Mouse (Mus musculus) lung, postnatal 0 days (tissue): ENCODE results near the gene Rps27rt. TPM values are rescaled to one million over a fixed set of nuclear protein-coding genes. Genes with fewer than 3 reads are reported as not detected.
"Not testable (repeated sequence)": the region's sequence is repeated elsewhere in the genome, so short reads cannot be mapped to it uniquely, and the experiment has no call there.

Experiments
- ATAC-seq: fragments of 200-750 bp; cut with Nextera tagmentation; 2 replicates; pipeline ENCODE4 v1.8.0; 2017; ENCODE audit warnings: moderate library complexity
- DNase-seq: peaks from one replicate; pipeline ENCODE4 v3.0.0-alpha.2; 2016; ENCODE audit warnings: low spot score
- H3K27ac ChIP-seq: fragments of 300-500 bp; sonication (generic); 2 replicates; pipeline ENCODE4 v1.5.1; 2014; ENCODE audit warnings: antibody characterized with exemption, mild to moderate bottlenecking, low read length, mixed read lengths
- H3K27me3 ChIP-seq: fragments of 300-500 bp; sonication (generic); replicated peaks from 2 replicates; pipeline ENCODE4 v1.6.1; 2014; ENCODE audit warnings: low read length, mixed read lengths; ENCODE audit not compliant: insufficient read depth
- H3K36me3 ChIP-seq: fragments of 300-500 bp; sonication (generic); 2 replicates; pipeline ENCODE4 v1.6.1; 2014; ENCODE audit warnings: low read length, mixed read lengths; ENCODE audit not compliant: insufficient read depth
- H3K4me1 ChIP-seq: fragments of 300-500 bp; sonication (generic); 2 replicates; pipeline ENCODE4 v1.6.1; 2014; ENCODE audit warnings: antibody characterized with exemption, low read depth, low read length, mixed read lengths; ENCODE audit not compliant: insufficient read depth
- H3K4me2 ChIP-seq: fragments of 300-500 bp; sonication (generic); replicated peaks from 2 replicates; pipeline ENCODE4 v1.6.1; 2014; ENCODE audit warnings: low read depth, mild to moderate bottlenecking, low read length, moderate library complexity, mixed read lengths
- H3K4me3 ChIP-seq: fragments of 300-500 bp; sonication (generic); 2 replicates; pipeline ENCODE4 v1.5.1; 2014; ENCODE audit warnings: low read depth, low read length
- H3K9ac ChIP-seq: fragments of 300-500 bp; sonication (generic); replicated peaks from 2 replicates; pipeline ENCODE4 v1.6.1; 2014; ENCODE audit warnings: low read depth, mild to moderate bottlenecking
- H3K9me3 ChIP-seq: fragments of 300-500 bp; sonication (generic); 2 replicates; pipeline ENCODE4 v1.6.1; 2016; ENCODE audit warnings: low read length, mixed read lengths
- CTCF ChIP-seq: IDR thresholded peaks from 2 replicates; pipeline ENCODE4 v1.5.1; 2016; ENCODE audit warnings: antibody characterized with exemption, mild to moderate bottlenecking
- EP300 ChIP-seq: IDR thresholded peaks from 2 replicates; pipeline ENCODE4 v1.6.1; 2016; ENCODE audit warnings: antibody characterized with exemption, mild to moderate bottlenecking, control low read depth
- WGBS: fragments of 180-500 bp; shearing (Covaris S2); extraction: QIAGEN DNeasy Blood & Tissue Kit; methylation state at CpG from one replicate; pipeline ENCODE4 v1.1.7; 2014; 5-methylcytosine and 5-hydroxymethylcytosine counted together
- polyA plus RNA-seq: library from polyadenylated mRNA; unstranded; fragments of >200 nt; fragmentation: Nextera tagmentation; extraction: Ambion mirVana; gene quantifications from 2 replicates; pipeline ENCODE4 v1.2.1, GENCODE M21; 2015

Gene Rps27rt
- 620 and 625 TPM in 2 replicates for polyA plus RNA-seq

DNA sequence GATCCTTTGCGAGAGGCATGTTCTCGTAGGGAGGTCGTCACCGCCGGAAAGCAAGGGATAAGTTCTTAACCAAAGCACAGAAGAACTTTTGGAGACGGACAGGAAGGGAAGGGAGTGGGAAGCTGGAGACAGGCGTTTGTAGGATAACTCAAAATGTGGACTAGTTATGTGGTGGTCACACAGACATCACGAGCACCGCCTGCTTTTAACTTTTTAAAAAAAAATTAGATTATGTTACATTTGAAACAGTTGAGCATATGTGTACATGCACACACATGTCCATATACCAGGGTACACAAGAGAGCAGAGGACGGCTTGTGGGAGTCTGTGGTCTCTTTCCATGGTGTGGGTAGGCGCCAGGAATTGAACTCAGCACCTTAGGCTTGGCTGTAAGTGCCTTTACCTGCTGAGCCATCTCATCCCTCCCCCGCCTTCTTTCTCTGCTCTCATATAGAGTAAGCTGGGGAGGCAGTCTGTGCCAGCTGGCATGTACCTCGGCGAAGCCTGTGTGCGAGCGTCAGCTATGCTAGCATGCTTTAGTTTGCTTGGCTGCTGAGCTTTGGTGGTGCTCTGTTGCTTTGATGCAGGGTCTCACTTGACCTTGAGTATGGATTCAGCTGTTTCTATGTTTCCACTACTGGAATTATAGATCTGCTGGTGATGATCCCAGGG lies at the start of gene Rps27rt:
Gene Rps27rt (minus strand): TSS at position 51 of the 672 bp plus-strand sequence.
- WGBS: 88% methylated on average over 16 of the region's 16 CpGs
- H3K4me3 ChIP-seq: no peak within 1 kb of the TSS
- no peak for DNase-seq
- TF ChIP-seq EP300 (no peak), CTCF (no peak)
- peaks cover under 1% of the 10 kb centered on the region; the same call in 1 of the 2 replicates for H3K4me1 ChIP-seq
- H3K27me3 ChIP-seq: no peaks in the 10 kb centered on the region
- no peak within 1 kb of the TSS for H3K4me2 ChIP-seq
- H3K9me3 ChIP-seq: no peaks in the 10 kb centered on the region
- no peak within 1 kb of the TSS for H3K9ac ChIP-seq
- no peak within 1 kb of the TSS for H3K27ac ChIP-seq
- ATAC-seq: no peak
- no peaks in the 10 kb centered on the region for H3K36me3 ChIP-seq

GRCm38 (mm10) chr9:115031046-115031445 lies 48.5 kb upstream of the Rps27rt start:
- H3K36me3 ChIP-seq, H3K9ac ChIP-seq, H3K9me3 ChIP-seq, ATAC-seq, H3K4me3 ChIP-seq, H3K27ac ChIP-seq, H3K4me1 ChIP-seq, DNase-seq, H3K4me2 ChIP-seq, H3K27me3 ChIP-seq: not testable (repeated sequence)
- 67% methylated on average over 1 of the region's 1 CpGs for WGBS

DNA sequence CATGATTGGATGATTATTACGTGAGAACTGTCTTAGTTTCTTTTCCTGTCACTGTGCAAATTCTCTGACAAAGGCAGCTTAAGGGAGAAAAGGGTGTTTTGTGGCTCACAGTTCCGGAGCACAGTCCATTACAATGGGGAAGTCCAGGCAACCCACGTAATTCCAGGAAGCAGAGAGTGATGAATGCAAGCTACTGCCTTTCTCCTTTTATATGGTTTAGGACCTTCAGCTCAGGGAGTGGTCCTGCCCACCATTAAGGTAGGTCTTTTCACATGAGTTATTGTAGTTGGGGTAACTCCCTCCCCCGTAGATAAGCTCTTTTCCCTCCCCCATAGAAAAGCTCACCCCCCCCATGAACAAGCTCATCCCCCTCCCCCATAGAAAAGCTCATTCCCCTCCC lies 48.0 kb upstream of the Rps27rt start:
- WGBS: 80% methylated on average over 4 of the region's 4 CpGs
- no peaks in the 10 kb centered on the region for H3K27me3 ChIP-seq
- no peak overlapping the region for H3K4me3 ChIP-seq
- H3K9me3 ChIP-seq: no peaks in the 10 kb centered on the region
- TF ChIP-seq CTCF: no peak
- TF ChIP-seq EP300: no peak
- no peaks in the 10 kb centered on the region for H3K36me3 ChIP-seq
- DNase-seq (no peak), ATAC-seq (no peak)
- H3K4me2 ChIP-seq: no peak overlapping the region
- H3K9ac ChIP-seq: no peak overlapping the region
- H3K4me1 ChIP-seq: no peaks in the 10 kb centered on the region
- no peak overlapping the region for H3K27ac ChIP-seq

DNA sequence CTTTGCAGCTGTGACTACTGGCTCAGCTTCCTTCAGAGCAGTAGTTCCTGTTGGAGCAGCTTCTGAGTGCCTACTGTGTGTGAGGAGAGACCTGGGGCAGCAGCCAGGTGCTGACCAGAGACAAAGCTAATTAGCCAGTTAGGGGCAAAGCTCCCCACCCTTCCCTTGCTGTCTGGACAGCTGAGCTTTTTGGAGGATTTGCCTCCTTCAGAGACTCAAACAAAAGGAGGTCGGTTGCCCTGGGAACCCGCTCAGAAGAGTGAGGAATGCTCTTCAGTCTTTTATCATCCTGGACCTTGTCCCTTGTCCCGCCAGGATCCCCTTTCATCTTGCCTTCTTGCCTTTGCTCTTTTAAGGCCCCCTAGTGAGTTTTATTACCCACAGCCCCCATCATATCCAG lies 46.8 kb upstream of the Rps27rt start:
- H3K4me2 ChIP-seq: no peak overlapping the region
- no peak for DNase-seq
- H3K9me3 ChIP-seq: no peaks in the 10 kb centered on the region
- TF ChIP-seq CTCF (no peak), EP300 (no peak)
- H3K9ac ChIP-seq: no peak overlapping the region
- H3K4me1 ChIP-seq: no peaks in the 10 kb centered on the region
- no peaks in the 10 kb centered on the region for H3K27me3 ChIP-seq
- 21% methylated on average over 3 of the region's 3 CpGs for WGBS
- H3K27ac ChIP-seq: no peak overlapping the region
- ATAC-seq: no peak
- H3K4me3 ChIP-seq: no peak overlapping the region
- no peaks in the 10 kb centered on the region for H3K36me3 ChIP-seq

DNA sequence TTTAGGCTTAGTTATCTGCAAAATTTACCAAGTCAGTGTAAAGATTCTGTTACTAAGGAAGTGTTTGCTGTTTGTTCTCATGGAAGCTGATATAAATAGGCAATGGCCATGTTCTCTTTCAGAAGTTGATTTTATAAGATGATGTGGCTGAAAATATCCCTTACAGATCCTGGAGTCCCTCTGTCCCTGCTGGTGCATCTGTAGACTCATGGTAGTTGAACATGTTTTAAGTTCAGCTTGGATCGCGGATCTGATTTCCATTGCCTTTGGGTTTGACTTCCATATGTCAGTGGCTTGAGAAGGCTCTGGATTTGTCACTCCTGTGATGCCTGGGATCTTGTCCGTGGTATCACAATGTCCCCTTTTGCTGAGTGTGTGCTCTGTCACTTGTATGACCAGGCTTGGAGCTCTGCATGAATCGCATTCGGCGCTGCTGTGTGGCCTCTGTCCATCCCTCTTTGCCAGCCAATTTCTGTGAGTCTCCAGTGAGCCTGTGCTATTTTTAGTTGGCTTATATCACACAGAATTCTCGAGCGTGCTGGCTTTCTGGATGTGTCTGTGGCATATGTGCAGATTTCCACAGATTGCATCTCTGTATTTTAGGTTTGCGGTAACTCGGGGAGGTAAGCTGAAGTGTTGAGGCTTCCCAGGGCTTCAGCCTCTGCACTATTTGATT lies 41.3 kb upstream of the Rps27rt start:
- 78% methylated on average over 10 of the region's 10 CpGs for WGBS
- H3K36me3 ChIP-seq: no peaks in the 10 kb centered on the region
- H3K4me1 ChIP-seq: no peaks in the 10 kb centered on the region
- H3K4me2 ChIP-seq: no peak overlapping the region
- no peak overlapping the region for H3K27ac ChIP-seq
- H3K9ac ChIP-seq: no peak overlapping the region
- TF ChIP-seq CTCF (no peak), EP300 (no peak)
- H3K27me3 ChIP-seq: no peaks in the 10 kb centered on the region
- ATAC-seq (no peak), DNase-seq (no peak)
- no peaks in the 10 kb centered on the region for H3K9me3 ChIP-seq
- H3K4me3 ChIP-seq: no peak overlapping the region

DNA sequence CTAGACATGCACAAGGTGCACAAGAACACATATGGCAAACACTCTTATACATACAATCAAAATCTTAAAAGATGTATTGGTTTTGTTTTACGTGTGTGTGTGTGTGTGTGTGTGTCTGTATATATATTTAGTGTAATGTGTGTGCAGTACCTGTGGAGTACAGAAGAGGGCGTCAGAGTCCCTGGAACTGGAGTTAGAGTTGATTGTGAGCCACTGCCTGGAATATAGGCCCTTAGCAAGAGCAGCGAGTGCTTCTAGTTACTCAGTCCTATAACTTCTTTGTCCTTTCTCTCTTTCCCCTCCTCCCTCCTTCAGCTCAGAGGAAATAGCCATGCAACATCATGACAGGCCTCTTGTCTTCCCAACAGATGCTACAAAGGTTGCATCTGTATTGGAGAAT lies 40.6 kb upstream of the Rps27rt start:
- Histone ChIP-seq H3K9ac (no peak overlapping the region), H3K4me2 (no peak overlapping the region), H3K9me3 (no peaks in the 10 kb centered on the region), H3K27ac (no peak overlapping the region), H3K4me1 (no peaks in the 10 kb centered on the region), H3K36me3 (no peaks in the 10 kb centered on the region), H3K27me3 (no peaks in the 10 kb centered on the region), H3K4me3 (no peak overlapping the region)
- ATAC-seq (no peak), DNase-seq (no peak)
- WGBS: 82% methylated on average over 3 of the region's 3 CpGs
- peak; percentile 7; the same call in 1 of the 2 replicates for TF ChIP-seq CTCF
- TF ChIP-seq EP300: no peak
